1 mouse cellular context compared by ENCODE assay signal in the genomic region with DNA sequence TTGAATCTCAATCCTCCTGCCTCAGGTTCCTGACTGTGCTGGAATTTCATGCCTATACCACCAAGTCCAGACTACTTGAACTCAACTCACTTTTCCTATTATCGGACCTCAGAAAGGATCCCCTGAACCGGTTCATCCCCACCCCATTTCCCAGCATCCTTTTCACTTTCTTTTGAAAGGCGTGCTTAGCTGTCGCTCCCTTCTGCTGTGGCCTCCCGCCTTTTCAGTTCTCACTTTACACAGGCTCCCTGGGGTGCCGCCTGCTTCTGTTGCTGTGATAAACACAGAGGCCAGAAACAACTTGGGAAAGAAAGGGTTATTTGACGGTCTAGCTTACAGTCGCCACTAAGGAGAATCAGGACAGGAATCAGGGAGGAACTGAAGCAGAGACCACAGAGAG.
TF ChIP-seq lines count a peak whose summit lies in the region.

No protein-coding gene starts in this region.

TF ChIP-seq in CH12.LX, 34 proteins besides CTCF, POLR2A, EP300 and RAD21:
- TF ChIP-seq MAX (IDR thresholded peaks at IDR 0.05; ENCODE audit: low read length) (peak; percentile 62), NELFE (IDR thresholded peaks at IDR 0.05; ENCODE audit: low read depth, low read length) (no peak)
TF ChIP-seq in CH12.LX: peak in this region for 1.
